Mouse (Mus musculus) adrenal gland (tissue): ENCODE results near the gene Coasy.

Source experiments
- intact Hi-C: fragments of 180-260 bp; cut with DNase I; formaldehyde crosslinking; loops from one replicate; pipeline ENCODE4 v1.15.1; 2025

Coasy gene

GRCm38 (mm10) chr11:101062165-101062884, 20.0 kb upstream of the Coasy start:
- intact Hi-C loops: no loop called here

DNA sequence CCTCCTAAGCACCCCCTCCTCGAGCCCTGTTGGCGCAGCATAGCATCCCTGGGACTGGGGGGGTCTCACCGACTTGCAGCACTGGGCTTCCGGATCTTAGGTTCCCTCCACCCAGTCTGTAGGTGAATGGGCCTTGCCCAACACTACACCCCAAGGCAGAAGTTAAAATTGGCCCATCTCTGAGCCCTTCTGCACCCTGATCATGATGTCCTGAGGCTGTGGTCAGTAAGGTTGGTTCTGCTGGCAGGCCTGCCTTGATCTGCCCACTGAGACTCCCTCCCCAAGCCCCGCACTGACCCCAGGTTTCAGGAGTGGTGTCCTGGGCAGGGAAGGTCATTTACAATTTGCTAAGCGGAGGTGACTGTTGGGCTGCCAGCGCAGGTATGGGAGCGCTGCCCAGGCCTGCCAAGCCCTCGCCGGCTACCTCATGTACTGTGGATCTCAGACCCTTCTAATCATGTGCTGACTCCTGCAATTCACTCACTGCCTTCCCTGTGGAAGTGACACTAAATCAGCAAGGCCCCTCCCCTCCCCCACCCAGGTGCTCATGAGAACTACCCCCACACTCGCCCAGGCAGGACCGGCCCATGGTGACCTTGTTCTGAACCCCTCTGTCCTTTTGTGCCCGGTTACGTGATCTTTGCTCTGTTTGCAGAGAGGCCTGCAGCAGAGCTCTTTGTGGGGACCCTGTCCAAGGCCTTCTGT, 19.2 kb upstream of the Coasy start:
- intact Hi-C loops: no loop called here

GRCm38 (mm10) chr11:101063676-101064327, 18.6 kb upstream of the Coasy start:
- intact Hi-C loops: no loop called here

DNA sequence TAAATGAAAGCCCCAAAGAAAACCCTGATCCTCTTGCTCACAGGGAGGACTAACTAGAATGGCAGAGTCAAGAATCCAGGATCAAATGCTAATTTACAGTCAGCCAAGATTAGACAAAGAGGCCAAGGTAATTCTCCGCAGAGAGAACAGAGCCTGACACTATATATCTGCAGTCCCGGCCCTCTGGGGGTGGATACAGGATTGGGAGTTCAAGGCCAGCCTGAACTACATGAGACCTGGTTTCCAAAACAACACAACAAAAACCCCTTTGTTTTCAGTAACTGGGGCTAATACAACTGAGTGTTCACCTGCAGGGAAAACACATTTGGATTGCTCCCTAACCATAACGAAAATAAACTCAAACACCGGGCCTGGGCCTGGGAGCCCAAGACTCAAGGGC, 17.9 kb upstream of the Coasy start:
- intact Hi-C loops: no loop called here

- intact Hi-C loops: no loop called here
Measured at GRCm38 (mm10) chr11:101065002-101065401, 17.4 kb upstream of the Coasy start.

- intact Hi-C loops: loop anchor here (2.0 kb wide), 1 partner anchor 174 kb away; no protein-coding TSS in a partner anchor
Measured at GRCm38 (mm10) chr11:101066549-101067412, 15.6 kb upstream of the Coasy start.

GRCm38 (mm10) chr11:101069391-101070188, 12.8 kb upstream of the Coasy start, which contains the start of gene Naglu:
Naglu (plus strand) TSS chr11:101070012.
- intact Hi-C loops: no loop called here

DNA sequence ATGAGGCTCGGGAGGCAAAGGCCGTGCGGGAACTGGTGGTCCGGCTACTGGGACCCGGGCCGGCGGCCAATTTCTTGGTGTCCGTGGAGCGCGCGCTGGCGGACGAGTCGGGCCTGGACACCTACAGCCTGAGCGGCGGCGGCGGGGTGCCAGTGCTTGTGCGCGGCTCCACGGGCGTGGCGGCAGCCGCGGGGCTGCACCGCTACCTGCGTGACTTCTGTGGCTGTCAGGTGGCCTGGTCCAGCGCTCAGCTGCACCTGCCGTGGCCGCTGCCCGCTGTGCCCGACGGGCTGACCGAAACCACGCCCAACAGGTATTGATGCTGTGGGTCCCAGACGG, 12.2 kb upstream of the Coasy start:
- intact Hi-C loops: no loop called here

DNA sequence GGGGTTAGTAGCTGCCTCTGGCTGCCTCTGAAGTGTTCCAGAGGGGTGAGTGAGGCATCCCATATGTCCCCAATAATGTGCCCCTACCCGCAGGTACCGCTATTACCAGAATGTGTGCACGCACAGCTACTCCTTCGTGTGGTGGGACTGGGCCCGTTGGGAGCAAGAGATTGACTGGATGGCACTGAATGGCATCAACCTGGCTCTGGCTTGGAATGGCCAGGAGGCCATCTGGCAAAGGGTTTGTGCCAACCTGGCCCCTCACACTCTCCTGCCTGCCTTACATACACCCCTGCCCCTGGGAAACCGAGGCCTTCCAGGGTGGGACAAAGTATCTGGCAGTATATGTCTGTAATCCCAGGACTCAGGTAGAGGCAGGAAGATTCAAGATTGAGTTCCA, 11.4 kb upstream of the Coasy start:
- intact Hi-C loops: no loop called here

- intact Hi-C loops: no loop called here
Measured at GRCm38 (mm10) chr11:101071810-101072428, 10.4 kb upstream of the Coasy start.

GRCm38 (mm10) chr11:101078121-101078520, 4.2 kb upstream of the Coasy start, which contains the start of gene Hsd17b1:
Hsd17b1 (plus strand) TSS chr11:101078411.
- intact Hi-C loops: no loop called here

DNA sequence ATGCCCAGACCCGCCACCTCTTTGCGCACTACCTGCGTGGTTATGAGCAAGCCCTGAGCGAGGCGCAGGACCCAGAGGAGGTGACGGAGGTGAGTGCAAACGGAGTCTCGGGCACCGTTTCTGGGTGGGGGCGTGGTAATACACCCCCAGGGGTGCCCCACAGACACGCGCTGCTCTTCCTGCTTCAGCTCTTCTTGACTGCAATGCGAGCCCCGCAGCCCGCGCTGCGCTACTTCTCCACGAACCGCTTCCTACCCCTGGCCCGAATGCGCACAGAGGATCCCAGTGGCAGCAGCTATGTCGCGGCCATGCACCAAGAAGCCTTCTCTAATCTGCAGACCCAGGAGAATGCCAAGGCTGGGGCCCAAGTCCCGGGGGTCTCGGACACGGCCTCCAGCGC, 2.6 kb upstream of the Coasy start:
- intact Hi-C loops: no loop called here

DNA sequence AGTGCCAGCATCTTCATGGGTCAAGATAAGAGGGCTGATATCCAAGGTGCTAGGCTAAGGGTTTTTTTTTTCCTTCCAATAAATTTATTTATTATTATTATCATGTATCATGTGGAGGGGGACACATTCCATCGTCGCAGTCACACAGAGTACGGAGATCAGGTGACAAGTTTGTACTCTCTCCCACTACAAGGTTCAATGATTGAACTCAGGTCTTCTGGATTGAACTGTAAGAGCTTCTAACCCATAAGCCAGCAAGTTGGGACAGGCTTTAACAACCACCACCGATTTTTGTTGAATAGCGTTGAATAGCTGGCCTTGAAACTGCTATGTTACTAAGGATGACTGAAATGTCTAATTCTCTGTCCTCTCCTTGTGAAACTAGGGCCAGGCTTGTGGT, 1.9 kb upstream of the Coasy start:
- intact Hi-C loops: no loop called here

DNA sequence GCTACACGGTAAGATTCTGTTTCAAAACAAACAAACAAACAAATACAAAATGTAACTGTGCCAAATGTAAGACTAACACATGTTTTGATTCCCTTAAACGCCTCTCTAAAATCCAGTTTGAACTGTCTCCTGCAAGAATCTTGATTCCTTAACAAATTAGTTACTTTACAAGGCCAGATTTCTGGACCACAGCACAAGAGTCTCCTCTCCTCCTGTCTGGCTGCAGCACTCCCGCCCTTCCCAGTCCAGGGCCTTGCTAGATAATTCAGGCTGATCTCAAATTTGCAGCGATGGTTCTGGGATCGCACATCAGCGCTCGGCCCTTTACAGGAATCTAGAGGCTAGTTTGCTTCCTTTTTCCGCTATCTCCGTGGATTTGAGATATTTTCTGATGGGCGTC, 706 bp upstream of the Coasy start:
- intact Hi-C loops: no loop called here

DNA sequence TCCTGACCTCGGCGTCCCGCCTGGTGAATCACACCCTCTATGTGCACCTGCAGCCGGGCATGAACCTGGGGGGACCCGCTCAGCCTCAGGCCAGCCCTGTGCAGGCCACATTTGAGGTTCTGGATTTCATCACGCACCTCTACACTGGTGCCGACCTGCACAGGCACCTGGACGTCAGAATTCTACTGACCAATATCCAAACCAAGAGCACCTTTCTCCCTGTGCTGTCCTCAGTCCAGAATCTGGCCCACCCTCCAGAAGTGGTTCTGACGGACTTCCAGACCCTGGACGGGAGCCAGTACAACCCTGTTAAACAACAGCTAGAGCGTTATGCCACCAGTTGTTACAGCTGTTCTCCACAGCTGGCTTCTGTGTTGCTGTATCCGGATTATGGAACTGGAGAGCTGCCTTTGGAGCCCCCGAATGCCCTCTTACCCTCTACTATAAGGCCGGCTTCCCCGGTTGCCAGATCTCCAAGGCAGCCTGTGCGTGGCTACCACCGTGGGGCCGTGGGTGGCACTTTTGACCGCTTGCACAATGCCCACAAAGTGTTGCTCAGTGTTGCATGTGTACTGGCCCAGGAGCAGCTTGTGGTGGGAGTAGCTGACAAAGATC, 825 bp downstream of the Coasy start:
- intact Hi-C loops: no loop called here

DNA sequence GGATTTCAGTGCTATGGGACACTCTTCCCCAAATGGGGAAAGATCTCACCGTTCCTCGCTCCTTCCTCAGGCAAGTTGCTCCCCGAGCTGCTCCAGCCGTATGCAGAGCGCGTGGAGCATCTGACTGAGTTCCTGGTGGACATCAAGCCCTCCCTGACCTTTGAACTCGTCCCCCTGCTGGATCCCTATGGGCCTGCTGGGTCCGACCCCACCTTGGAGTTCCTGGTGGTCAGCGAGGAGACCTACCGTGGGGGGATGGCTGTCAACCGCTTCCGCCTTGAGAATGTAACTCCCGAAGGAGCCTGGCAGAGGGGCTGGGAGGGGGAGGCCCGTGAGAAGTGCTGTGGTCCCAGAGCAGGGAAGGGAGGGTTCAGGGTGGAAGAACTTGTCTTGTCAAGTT, 1.9 kb downstream of the Coasy start:
- intact Hi-C loops: no loop called here

GRCm38 (mm10) chr11:101084811-101085210, 2.4 kb downstream of the Coasy start:
- intact Hi-C loops: no loop called here

DNA sequence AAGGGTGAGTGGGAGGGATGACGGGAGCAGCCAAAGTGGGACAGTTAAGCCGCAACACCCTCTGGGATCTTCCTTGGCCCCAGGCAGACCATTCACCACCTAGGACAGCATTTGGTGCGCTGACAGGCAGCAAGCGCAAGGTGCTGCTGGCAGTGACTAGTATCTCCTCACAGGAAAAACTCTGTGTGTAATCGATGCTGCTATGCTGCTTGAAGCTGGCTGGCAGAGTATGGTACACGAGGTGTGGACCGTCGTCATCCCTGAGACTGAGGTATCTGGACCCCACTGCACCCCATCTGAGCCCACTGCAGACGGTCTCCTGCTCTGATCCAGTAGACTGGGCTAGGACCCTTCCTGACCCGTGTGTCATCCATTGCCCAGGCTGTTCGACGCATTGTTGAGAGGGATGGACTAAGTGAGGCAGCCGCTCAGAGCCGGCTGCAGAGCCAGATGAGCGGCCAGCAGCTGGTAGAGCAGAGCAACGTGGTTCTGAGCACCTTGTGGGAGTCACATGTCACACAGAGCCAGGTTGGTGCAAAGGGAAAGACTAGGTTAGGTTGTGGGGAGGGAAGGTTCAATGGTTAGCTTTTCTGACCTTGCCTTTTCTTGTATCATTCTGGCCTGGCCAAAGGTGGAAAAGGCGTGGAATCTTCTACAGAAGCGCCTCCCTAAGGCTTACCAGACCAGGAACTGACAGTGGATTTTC, 3.4 kb downstream of the Coasy start:
- intact Hi-C loops: no loop called here

DNA sequence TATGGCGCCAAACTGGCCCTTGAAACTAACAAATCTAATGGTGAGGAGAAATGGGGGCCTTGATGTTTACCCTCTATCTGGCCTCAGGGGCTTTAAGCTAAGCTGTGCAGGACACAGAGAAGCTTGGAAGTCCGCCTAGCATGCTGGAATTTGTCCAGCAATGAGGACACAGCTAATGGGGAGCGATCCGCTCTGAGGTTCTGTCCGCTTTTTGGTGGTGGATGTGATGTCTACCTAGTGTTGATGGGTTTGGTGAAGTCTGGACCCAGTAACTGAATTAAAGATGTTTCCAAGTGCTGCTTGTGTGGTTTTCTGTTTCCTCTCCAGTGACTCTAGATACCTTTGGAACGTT, 3.9 kb downstream of the Coasy start:
- intact Hi-C loops: no loop called here
